Comparison of ENCODE assay signal across 23 mouse cellular contexts in the genomic region with DNA sequence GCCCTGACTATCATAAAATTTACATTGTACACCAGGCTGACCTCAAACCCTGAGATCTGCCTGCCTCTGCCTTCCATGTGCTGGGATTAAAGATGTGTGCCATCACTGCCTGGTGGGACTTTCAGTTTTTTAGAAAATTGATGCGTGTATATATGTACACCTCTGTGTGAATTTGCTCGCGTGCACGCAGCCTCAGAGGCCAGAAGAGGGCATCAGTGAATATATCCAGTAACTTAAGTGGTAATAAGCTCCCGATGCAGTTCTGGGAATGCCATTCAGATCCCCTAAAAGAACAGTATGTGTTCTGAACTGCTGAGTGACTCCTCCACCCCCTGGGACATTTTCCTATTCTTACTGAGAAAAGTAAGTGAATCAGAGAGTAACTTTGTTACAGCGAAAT. TPM values are rescaled to one million over a fixed set of nuclear protein-coding genes. Genes with fewer than 3 reads are reported as not detected.
DNase-seq lines count a peak whose midpoint lies in the region; ATAC-seq and TF ChIP-seq lines count a peak whose summit lies in the region.
"Had no signal": no experiment of that assay in that cellular context is flagged by ENCODE, and none has a peak within 500 bp of the region (broad histone marks: within the 10 kb centered on the region; RNA-seq: fewer than 3 reads in every experiment).

No protein-coding gene starts in this region.

- WGBS in forebrain, postnatal 0 days = 71% methylated on average over 6 of the region's 6 CpGs
- WGBS in forebrain, embryonic 10.5 days = 70% methylated on average over 6 of the region's 6 CpGs
- 65% methylated on average over 6 of the region's 6 CpGs for WGBS in kidney, postnatal 0 days

- no peak for ATAC-seq in forebrain, postnatal 0 days
- no peak for ATAC-seq in kidney, postnatal 0 days (replicated peaks; ENCODE audit: low FRiP score, low read depth)
- ATAC-seq: activated CD4-positive, CD25-positive, alpha-beta regulatory T cell, adult 4 months had no signal

- TF ChIP-seq POLR2A in ES-Bruce4 (IDR thresholded peaks at IDR 0.05; ENCODE audit: insufficient read depth, low read length) = no peak

- no peak overlapping the region for H3K4me2 ChIP-seq in forebrain, postnatal 0 days (ENCODE audit: low read depth)
- no peak overlapping the region for H3K4me2 ChIP-seq in kidney, postnatal 0 days (ENCODE audit: low read length)
- H3K4me2 ChIP-seq: embryonic facial prominence, embryonic 15.5 days; heart, embryonic 15.5 days had no signal

- no peak overlapping the region for H3K9ac ChIP-seq in forebrain, postnatal 0 days
- no peak overlapping the region for H3K9ac ChIP-seq in kidney, postnatal 0 days (ENCODE audit: low read depth, low read length)
- H3K9ac ChIP-seq in ES-Bruce4 (ENCODE audit: low read depth, poor library complexity, severe bottlenecking) = no peak overlapping the region
- H3K9ac ChIP-seq: embryonic facial prominence, embryonic 15.5 days; heart, embryonic 15.5 days; liver, embryonic 14.5 days had no signal

- no peak overlapping the region for H3K4me3 ChIP-seq in forebrain, postnatal 0 days (ENCODE audit: low read depth, low read length)
- no peak overlapping the region for H3K4me3 ChIP-seq in forebrain, embryonic 10.5 days
- H3K4me3 ChIP-seq in kidney, postnatal 0 days (replicated peaks; ENCODE audit: low read depth, low read length) = no peak overlapping the region
- no peak overlapping the region for H3K4me3 ChIP-seq in ES-Bruce4 (ENCODE audit: low read depth, low read length)
- H3K4me3 ChIP-seq: embryonic facial prominence, embryonic 15.5 days; heart, embryonic 15.5 days; megakaryocyte, embryonic 14.5 days had no signal

- peak; percentile 37 for TF ChIP-seq CTCF in forebrain, postnatal 0 days (IDR thresholded peaks at IDR 0.05; ENCODE audit: low read depth)
- TF ChIP-seq CTCF in kidney, postnatal 0 days (IDR thresholded peaks at IDR 0.05; ENCODE audit: low read depth) = peak; percentile 46; the same call in 1 of the 2 replicates
- peak; percentile 20 for TF ChIP-seq CTCF in ES-Bruce4 (IDR thresholded peaks at IDR 0.05; ENCODE audit: low read depth, low read length)

- no peak for TF ChIP-seq EP300 in ES-Bruce4 (IDR thresholded peaks at IDR 0.05; ENCODE audit: insufficient read depth, low read depth, low read length)

- no peaks in the 10 kb centered on the region for H3K36me3 ChIP-seq in forebrain, postnatal 0 days (ENCODE audit: insufficient read depth)
- H3K36me3 ChIP-seq in forebrain, embryonic 10.5 days (replicated peaks) = no peaks in the 10 kb centered on the region
- no peaks in the 10 kb centered on the region for H3K36me3 ChIP-seq in kidney, postnatal 0 days (ENCODE audit: insufficient read depth, low read length)
- no peaks in the 10 kb centered on the region for H3K36me3 ChIP-seq in ES-Bruce4 (ENCODE audit: control insufficient read depth, insufficient read depth, low read length, poor library complexity, severe bottlenecking)
- H3K36me3 ChIP-seq: embryonic facial prominence, embryonic 15.5 days; heart, embryonic 15.5 days had no signal

- no peaks in the 10 kb centered on the region for H3K9me3 ChIP-seq in forebrain, postnatal 0 days (ENCODE audit: low read length)
- H3K9me3 ChIP-seq in forebrain, embryonic 10.5 days = no peaks in the 10 kb centered on the region
- no peaks in the 10 kb centered on the region for H3K9me3 ChIP-seq in kidney, postnatal 0 days (replicated peaks; ENCODE audit: low read length)
- H3K9me3 ChIP-seq in ES-Bruce4 (replicated peaks; ENCODE audit: control insufficient read depth, insufficient read depth, low read length, poor library complexity, severe bottlenecking) = no peaks in the 10 kb centered on the region
- H3K9me3 ChIP-seq: embryonic facial prominence, embryonic 15.5 days; heart, embryonic 15.5 days; megakaryocyte, embryonic 14.5 days had no signal

- no peaks in the 10 kb centered on the region for H3K4me1 ChIP-seq in forebrain, postnatal 0 days (ENCODE audit: insufficient read depth)
- no peaks in the 10 kb centered on the region for H3K4me1 ChIP-seq in forebrain, embryonic 10.5 days
- no peaks in the 10 kb centered on the region for H3K4me1 ChIP-seq in kidney, postnatal 0 days (replicated peaks; ENCODE audit: insufficient read depth, low read length)
- H3K4me1 ChIP-seq in ES-Bruce4 (ENCODE audit: control insufficient read depth, insufficient read depth, low read length) = no peaks in the 10 kb centered on the region
- H3K4me1 ChIP-seq: embryonic facial prominence, embryonic 15.5 days; heart, embryonic 15.5 days had no signal

- no peak overlapping the region for H3K27ac ChIP-seq in forebrain, postnatal 0 days (ENCODE audit: low read depth, low read length)
- no peak overlapping the region for H3K27ac ChIP-seq in forebrain, embryonic 10.5 days
- H3K27ac ChIP-seq in kidney, postnatal 0 days = no peak overlapping the region
- no peak overlapping the region for H3K27ac ChIP-seq in ES-Bruce4 (ENCODE audit: insufficient read depth, low read length)
- H3K27ac ChIP-seq: embryonic facial prominence, embryonic 15.5 days; heart, embryonic 15.5 days; liver, embryonic 14.5 days had no signal

- no peaks in the 10 kb centered on the region for H3K27me3 ChIP-seq in forebrain, postnatal 0 days (ENCODE audit: insufficient read depth, low read length)
- H3K27me3 ChIP-seq in forebrain, embryonic 10.5 days (ENCODE audit: poor library complexity, severe bottlenecking) = 0 out of 2 replicates have a peak, but pooled peaks cover 8% of the 10 kb centered on the region
- no peaks in the 10 kb centered on the region for H3K27me3 ChIP-seq in kidney, postnatal 0 days (ENCODE audit: insufficient read depth, low read length)
- no peaks in the 10 kb centered on the region for H3K27me3 ChIP-seq in ES-Bruce4 (ENCODE audit: control insufficient read depth, insufficient read depth, low read length, poor library complexity, severe bottlenecking)

- no peak for DNase-seq in forebrain, postnatal 0 days
- DNase-seq in forebrain, embryonic 10.5 days (ENCODE audit: extremely low spot score, low spot score) = no peak
- DNase-seq in kidney, postnatal 0 days (ENCODE audit: low spot score) = no peak
- no peak for DNase-seq in kidney, postnatal 14 days
- DNase-seq in 3T3-L1 (ENCODE audit: low read depth, low spot score) = peak; percentile 12
- DNase-seq in urinary bladder, postnatal 25 days (ENCODE audit: low spot score) = no peak
- DNase-seq: adrenal gland, postnatal 10 days; cerebellum, postnatal 36 days; gastrocnemius, postnatal 10 days; heart, adult 18-20 months; lung, postnatal 10 days; thymus, postnatal 14 days had no signal

RNA-seq across cellular contexts. Expression of a gene that starts 8.2 kb away (rescaled TPM):
- 6.5 and 12.9 TPM in 2 replicates for total RNA-seq in forebrain, postnatal 0 days (2014; rRNA removed)
- polyA plus RNA-seq in forebrain, postnatal 0 days (2015; fragmentation: Nextera tagmentation; extraction: Ambion mirVana) = 47.2 and 51.3 TPM in 2 replicates
- polyA plus RNA-seq in forebrain, embryonic 10.5 days (2016; fragmentation: Nextera tagmentation; extraction: Ambion mirVana) = 17.5 and 18.5 TPM in 2 replicates
- 0.37 and 0.67 TPM in 2 replicates for polyA plus RNA-seq in kidney, postnatal 0 days (2015; fragmentation: Nextera tagmentation; extraction: Ambion mirVana)
- polyA plus RNA-seq in ES-Bruce4 (2011; ENCODE audit: insufficient read depth, insufficient read length, low read depth, missing spikeins) = 0.42 TPM in 1 of 2 replicates, not detected in the other
- total RNA-seq: ES-E14 had no signal
- polyA plus RNA-seq: activated CD4-positive, CD25-positive, alpha-beta regulatory T cell, adult 4 months; liver, embryonic 14.5 days; small intestine, adult 2 months had no signal

RNA-seq across cellular contexts. Expression of a gene that starts 26.9 kb away (rescaled TPM):
- 19.7 and 28.9 TPM in 2 replicates for total RNA-seq in forebrain, postnatal 0 days (2014; rRNA removed)
- 3.7 and 4.9 TPM in 2 replicates for polyA plus RNA-seq in forebrain, postnatal 0 days (2015; fragmentation: Nextera tagmentation; extraction: Ambion mirVana)
- polyA plus RNA-seq in forebrain, embryonic 10.5 days (2016; fragmentation: Nextera tagmentation; extraction: Ambion mirVana) = 0.95 and 1.1 TPM in 2 replicates
- polyA plus RNA-seq in kidney, postnatal 0 days (2015; fragmentation: Nextera tagmentation; extraction: Ambion mirVana) = not detected in 2 replicates
- polyA plus RNA-seq in ES-Bruce4 (2011; ENCODE audit: insufficient read depth, insufficient read length, low read depth, missing spikeins) = 0.30 TPM in 1 of 2 replicates, not detected in the other
- total RNA-seq: ES-E14; heart, adult 18-20 months had no signal
- polyA plus RNA-seq: activated CD4-positive, CD25-positive, alpha-beta regulatory T cell, adult 4 months; intestine, embryonic 14.5 days; kidney, embryonic 14.5 days; large intestine, adult 2 months; liver, embryonic 14.5 days; small intestine, adult 2 months had no signal

Comparison
In these comparisons a context has a peak if more than half of its experiments do, and no peak if none do; other contexts are left out.
1. RNA of a gene that starts 8.2 kb away (polyA plus RNA-seq): 47.2 to 51.3 TPM in forebrain, postnatal 0 days and 17.5 to 18.5 TPM in forebrain, embryonic 10.5 days; 0.37 to 0.67 TPM in kidney, postnatal 0 days and 0.42 TPM in ES-Bruce4; every median in the first group is over 10 times any median in the second.
2. Peak in every context shown above with its lines, with median percentiles within 50 percentile points of each other: CTCF ChIP-seq.